Mouse (Mus musculus): ENCODE measurements around the gene St6galnac3. TPM values are rescaled to one million over a fixed set of nuclear protein-coding genes. Genes with fewer than 3 reads are reported as not detected.

The St6galnac3 gene
- polyA plus RNA-seq, 1 experiment from 2014 or later: 4.5 TPM

DNA sequence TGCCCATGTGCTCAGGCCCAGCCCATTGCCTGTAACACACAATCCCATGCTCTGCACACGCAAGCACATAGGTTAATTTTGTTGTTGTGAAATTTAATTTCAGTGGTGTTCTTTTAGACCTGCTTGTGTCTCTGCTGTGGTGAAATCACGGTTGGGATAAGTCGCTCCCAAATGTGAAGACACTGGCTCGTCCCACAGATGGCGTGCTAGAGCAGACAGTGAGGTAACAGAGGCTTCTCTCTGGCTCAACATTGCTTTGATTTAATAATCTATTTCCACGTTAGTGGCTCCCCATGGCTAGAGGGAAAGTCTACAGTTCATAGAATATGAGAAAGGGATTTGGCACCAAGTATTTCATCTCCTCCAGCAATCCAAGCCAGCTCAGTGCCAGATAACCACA is 17.3 kb downstream of the St6galnac3 start:
- no peak overlapping the region for H3K4me2 ChIP-seq (replicated peaks; ENCODE audit: low read depth)
- H3K4me1 ChIP-seq (replicated peaks; ENCODE audit: control insufficient read depth, insufficient read depth): no peaks in the 10 kb centered on the region
- 79% methylated on average over 6 of the region's 6 CpGs for WGBS
- peak; percentile 50 for TF ChIP-seq CTCF (IDR thresholded peaks at IDR 0.05; ENCODE audit: low read depth)
- TF ChIP-seq EP300 (optimal IDR thresholded peaks at IDR 0.05): no peak
- H3K27me3 ChIP-seq (ENCODE audit: control insufficient read depth, insufficient read depth, low read length): no peaks in the 10 kb centered on the region
- no peaks in the 10 kb centered on the region for H3K9me3 ChIP-seq (ENCODE audit: control insufficient read depth, low read length)
- no peak overlapping the region for H3K4me3 ChIP-seq (ENCODE audit: low read depth, low read length)
- H3K9ac ChIP-seq (ENCODE audit: low read length): no peak overlapping the region
- no peak for DNase-seq (ENCODE audit: low spot score)
- H3K27ac ChIP-seq (replicated peaks): no peak overlapping the region
- H3K36me3 ChIP-seq (ENCODE audit: control insufficient read depth, insufficient read depth, low read length): no peaks in the 10 kb centered on the region
- no peak for ATAC-seq (ENCODE audit: low FRiP score, low TSS enrichment)

DNA sequence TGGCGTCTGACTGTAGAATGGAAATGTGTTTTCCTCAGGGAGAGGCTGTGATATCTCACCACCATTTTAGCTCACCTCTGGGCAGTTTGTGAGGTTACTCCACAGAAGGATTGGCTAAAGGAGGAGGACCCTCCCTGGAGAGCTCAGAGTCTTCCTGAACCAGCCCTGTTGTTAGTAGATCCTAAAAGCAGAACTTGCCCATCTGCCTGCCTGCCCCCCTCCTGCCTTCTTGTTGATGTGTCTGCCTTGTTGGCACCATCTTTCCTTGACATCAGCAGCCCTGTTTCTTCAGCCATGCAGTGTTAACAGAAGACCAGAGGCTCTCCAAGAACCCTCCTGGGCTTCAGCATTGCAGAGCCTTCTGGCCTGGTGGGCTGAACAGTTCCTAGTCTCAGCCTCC is 18.1 kb downstream of the St6galnac3 start:
- Histone ChIP-seq H3K36me3 (ENCODE audit: control insufficient read depth, insufficient read depth, low read length) (no peaks in the 10 kb centered on the region), H3K4me2 (replicated peaks; ENCODE audit: low read depth) (no peak overlapping the region), H3K27me3 (ENCODE audit: control insufficient read depth, insufficient read depth, low read length) (no peaks in the 10 kb centered on the region), H3K4me3 (ENCODE audit: low read depth, low read length) (no peak overlapping the region), H3K9me3 (ENCODE audit: control insufficient read depth, low read length) (no peaks in the 10 kb centered on the region), H3K27ac (replicated peaks) (no peak overlapping the region), H3K9ac (ENCODE audit: low read length) (no peak overlapping the region), H3K4me1 (replicated peaks; ENCODE audit: control insufficient read depth, insufficient read depth) (no peaks in the 10 kb centered on the region)
- no peak for DNase-seq (ENCODE audit: low spot score)
- no peak for ATAC-seq (ENCODE audit: low FRiP score, low TSS enrichment)
- TF ChIP-seq EP300 (optimal IDR thresholded peaks at IDR 0.05) (no peak), CTCF (IDR thresholded peaks at IDR 0.05; ENCODE audit: low read depth) (no peak)
- WGBS: 77% methylated on average over 1 of the region's 1 CpGs

DNA sequence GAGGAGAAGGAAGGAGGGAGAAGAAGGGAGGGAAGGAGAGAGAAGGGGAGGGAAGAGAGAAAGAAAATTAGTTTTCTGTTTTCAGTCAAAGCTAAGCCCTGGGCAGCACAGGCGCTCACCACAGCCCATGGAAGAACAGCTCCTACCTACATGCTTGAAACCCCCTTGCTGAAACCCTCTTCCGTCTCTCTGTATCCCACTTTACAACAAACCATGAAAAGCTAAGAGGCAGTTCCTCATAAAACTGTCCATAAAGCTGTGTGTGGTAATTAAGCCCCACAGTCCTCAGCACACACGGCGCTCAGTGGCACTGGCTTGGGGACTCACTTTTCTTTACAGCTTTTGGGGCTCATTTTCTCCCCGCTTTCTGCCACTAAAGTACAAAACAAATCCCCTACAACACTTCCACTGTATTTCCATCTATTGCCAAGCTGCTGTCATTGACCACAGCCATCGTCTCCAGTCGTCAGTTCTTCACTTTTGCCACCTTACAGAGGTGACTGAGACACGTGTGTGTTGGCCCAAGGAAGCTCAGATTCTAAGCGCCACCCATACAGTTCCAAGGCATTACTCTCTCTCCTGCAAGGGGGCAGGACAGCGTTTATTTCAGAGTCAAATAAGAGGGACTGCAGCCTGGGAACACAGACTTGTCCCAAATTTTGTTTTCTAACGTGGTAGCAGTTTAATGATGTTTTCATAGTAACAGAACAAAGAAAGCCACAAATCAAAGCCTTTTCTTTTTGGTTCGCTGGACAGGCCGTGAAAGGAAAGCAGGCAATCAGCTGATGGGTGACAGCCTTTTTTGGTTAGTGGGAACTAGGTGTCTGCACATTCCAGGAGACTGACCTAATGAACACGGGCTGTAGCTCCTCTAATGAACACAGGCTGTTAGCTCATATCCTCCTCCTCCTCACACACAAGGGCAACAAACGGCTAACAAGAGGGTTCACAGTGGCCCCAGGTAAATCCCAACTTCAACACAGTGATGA is 22.9 kb downstream of the St6galnac3 start:
- Histone ChIP-seq H3K4me2 (replicated peaks; ENCODE audit: low read depth) (no peak overlapping the region), H3K9me3 (ENCODE audit: control insufficient read depth, low read length) (no peaks in the 10 kb centered on the region), H3K4me1 (replicated peaks; ENCODE audit: control insufficient read depth, insufficient read depth) (no peaks in the 10 kb centered on the region), H3K36me3 (ENCODE audit: control insufficient read depth, insufficient read depth, low read length) (no peaks in the 10 kb centered on the region), H3K27me3 (ENCODE audit: control insufficient read depth, insufficient read depth, low read length) (no peaks in the 10 kb centered on the region), H3K27ac (replicated peaks) (no peak overlapping the region), H3K4me3 (ENCODE audit: low read depth, low read length) (no peak overlapping the region), H3K9ac (ENCODE audit: low read length) (no peak overlapping the region)
- WGBS: 55% methylated on average over 15 of the region's 15 CpGs
- no peak for TF ChIP-seq EP300 (optimal IDR thresholded peaks at IDR 0.05)
- TF ChIP-seq CTCF (IDR thresholded peaks at IDR 0.05; ENCODE audit: low read depth): 0 out of 2 replicates have a peak, but pooled peaks have one; percentile 7
- DNase-seq (ENCODE audit: low spot score): no peak
- no peak for ATAC-seq (ENCODE audit: low FRiP score, low TSS enrichment)

DNA sequence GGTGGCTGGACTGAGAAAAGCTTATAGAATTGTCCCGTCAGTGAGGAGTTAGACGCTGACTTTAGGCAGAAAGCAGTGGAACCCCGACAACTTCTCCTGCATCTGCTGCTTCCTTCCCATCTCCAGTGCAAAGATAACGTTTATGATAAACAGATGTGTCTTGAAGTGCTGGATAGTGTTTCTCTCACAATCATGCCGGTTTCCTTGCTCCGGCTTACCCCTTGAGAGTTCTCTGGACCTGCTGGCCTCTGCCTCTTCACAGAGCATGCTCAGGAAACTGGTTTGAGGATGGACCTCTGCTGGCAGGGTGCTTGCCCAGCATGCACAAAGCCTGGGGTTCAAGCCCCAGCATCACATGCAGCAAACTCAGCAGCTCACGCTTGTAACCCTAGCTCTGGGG is 23.8 kb downstream of the St6galnac3 start:
- ATAC-seq (ENCODE audit: low FRiP score, low TSS enrichment): no peak
- Histone ChIP-seq H3K4me1 (replicated peaks; ENCODE audit: control insufficient read depth, insufficient read depth) (no peaks in the 10 kb centered on the region), H3K9me3 (ENCODE audit: control insufficient read depth, low read length) (no peaks in the 10 kb centered on the region), H3K27me3 (ENCODE audit: control insufficient read depth, insufficient read depth, low read length) (no peaks in the 10 kb centered on the region), H3K4me2 (replicated peaks; ENCODE audit: low read depth) (no peak overlapping the region), H3K4me3 (ENCODE audit: low read depth, low read length) (no peak overlapping the region), H3K9ac (ENCODE audit: low read length) (no peak overlapping the region), H3K36me3 (ENCODE audit: control insufficient read depth, insufficient read depth, low read length) (no peaks in the 10 kb centered on the region), H3K27ac (replicated peaks) (no peak overlapping the region)
- TF ChIP-seq EP300 (optimal IDR thresholded peaks at IDR 0.05) (no peak), CTCF (IDR thresholded peaks at IDR 0.05; ENCODE audit: low read depth) (no peak)
- 72% methylated on average over 7 of the region's 7 CpGs for WGBS
- no peak for DNase-seq (ENCODE audit: low spot score)

DNA sequence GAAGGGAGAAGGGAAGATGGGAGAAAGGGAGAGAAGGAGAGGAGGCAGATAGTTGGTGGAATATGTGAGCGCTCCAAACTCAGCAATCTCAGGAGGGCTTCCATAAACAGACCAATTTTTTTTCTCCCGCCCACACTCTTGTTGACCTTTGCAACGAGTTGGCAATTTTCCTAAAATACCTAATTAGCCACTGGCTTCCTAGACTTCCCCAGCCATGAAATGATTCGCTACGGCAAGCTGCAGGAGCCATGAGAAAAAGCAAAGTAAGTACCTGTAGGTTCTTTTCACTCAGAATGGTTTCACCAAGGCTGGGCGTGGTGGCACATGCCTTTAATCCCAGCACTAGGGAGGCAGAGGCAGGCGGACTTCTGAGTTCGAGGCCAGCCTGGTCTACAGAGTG is 25.9 kb downstream of the St6galnac3 start:
- Histone ChIP-seq H3K4me1 (replicated peaks; ENCODE audit: control insufficient read depth, insufficient read depth) (no peaks in the 10 kb centered on the region), H3K4me2 (replicated peaks; ENCODE audit: low read depth) (no peak overlapping the region), H3K9me3 (ENCODE audit: control insufficient read depth, low read length) (no peaks in the 10 kb centered on the region), H3K4me3 (ENCODE audit: low read depth, low read length) (no peak overlapping the region), H3K27ac (replicated peaks) (no peak overlapping the region), H3K27me3 (ENCODE audit: control insufficient read depth, insufficient read depth, low read length) (no peaks in the 10 kb centered on the region), H3K9ac (ENCODE audit: low read length) (no peak overlapping the region), H3K36me3 (ENCODE audit: control insufficient read depth, insufficient read depth, low read length) (no peaks in the 10 kb centered on the region)
- DNase-seq (ENCODE audit: low spot score): no peak
- TF ChIP-seq EP300 (optimal IDR thresholded peaks at IDR 0.05): no peak
- no peak for TF ChIP-seq CTCF (IDR thresholded peaks at IDR 0.05; ENCODE audit: low read depth)
- 87% methylated on average over 8 of the region's 8 CpGs for WGBS
- no peak for ATAC-seq (ENCODE audit: low FRiP score, low TSS enrichment)

DNA sequence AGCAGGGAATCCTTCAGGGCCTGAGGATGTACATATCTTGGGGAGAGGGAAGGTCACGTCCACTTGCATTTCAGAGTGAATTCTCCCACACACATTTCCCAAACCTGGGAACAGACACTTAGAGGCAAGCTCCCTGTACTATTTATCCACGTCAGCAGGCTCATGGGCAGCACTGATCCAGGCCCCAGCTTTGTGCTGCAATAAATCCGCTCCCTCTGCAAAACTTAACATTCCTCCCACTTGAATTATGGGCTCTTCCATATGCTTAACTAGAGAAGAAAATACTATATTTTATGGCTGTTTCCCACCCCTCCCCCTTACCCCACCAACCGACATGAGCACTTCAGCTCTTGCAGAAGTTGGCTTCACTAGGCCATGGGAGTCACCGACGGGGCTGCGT is 32.0 kb downstream of the St6galnac3 start:
- Histone ChIP-seq H3K4me2 (replicated peaks; ENCODE audit: low read depth) (no peak overlapping the region), H3K4me1 (replicated peaks; ENCODE audit: control insufficient read depth, insufficient read depth) (no peaks in the 10 kb centered on the region), H3K27me3 (ENCODE audit: control insufficient read depth, insufficient read depth, low read length) (no peaks in the 10 kb centered on the region), H3K9ac (ENCODE audit: low read length) (no peak overlapping the region), H3K4me3 (ENCODE audit: low read depth, low read length) (no peak overlapping the region), H3K36me3 (ENCODE audit: control insufficient read depth, insufficient read depth, low read length) (no peaks in the 10 kb centered on the region), H3K27ac (replicated peaks) (no peak overlapping the region), H3K9me3 (ENCODE audit: control insufficient read depth, low read length) (no peaks in the 10 kb centered on the region)
- no peak for ATAC-seq (ENCODE audit: low FRiP score, low TSS enrichment)
- no peak for TF ChIP-seq EP300 (optimal IDR thresholded peaks at IDR 0.05)
- no peak for TF ChIP-seq CTCF (IDR thresholded peaks at IDR 0.05; ENCODE audit: low read depth)
- 43% methylated on average over 7 of the region's 7 CpGs for WGBS
- DNase-seq (ENCODE audit: low spot score): no peak
